10 mouse cellular contexts compared by ENCODE assay signal in the genomic region with DNA sequence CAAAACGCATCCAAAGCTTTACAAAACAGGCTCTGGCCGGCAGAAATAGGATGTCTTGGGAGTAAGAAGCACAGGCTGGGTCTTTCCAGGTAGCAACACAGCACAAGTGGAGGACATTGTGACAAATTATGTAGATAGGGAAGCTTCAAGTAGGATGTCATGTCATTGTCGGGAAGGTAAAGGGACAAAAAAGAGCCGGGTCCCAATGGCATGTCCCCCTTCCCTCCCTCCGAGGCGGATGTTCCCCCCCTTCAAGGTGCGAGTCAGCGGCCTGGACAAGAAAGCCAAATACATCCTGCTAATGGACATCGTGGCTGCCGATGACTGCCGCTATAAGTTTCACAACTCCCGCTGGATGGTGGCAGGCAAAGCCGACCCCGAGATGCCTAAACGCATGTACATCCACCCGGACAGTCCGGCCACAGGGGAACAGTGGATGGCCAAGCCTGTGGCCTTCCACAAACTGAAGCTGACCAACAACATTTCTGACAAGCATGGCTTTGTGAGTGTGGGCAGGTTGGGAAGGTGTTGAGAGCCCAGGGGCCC. TPM values are rescaled to one million over a fixed set of nuclear protein-coding genes. Genes with fewer than 3 reads are reported as not detected.
A peak's percentile ranks its signal among the peaks of the same experiment; 100 is the strongest.
DNase-seq lines count a peak whose midpoint lies in the region; ATAC-seq and TF ChIP-seq lines count a peak whose summit lies in the region.
"Had no signal": no experiment of that assay in that cellular context is flagged by ENCODE, and none has a peak within 500 bp of the region (broad histone marks: within the 10 kb centered on the region; RNA-seq: fewer than 3 reads in every experiment).

No protein-coding gene starts in this region.

- ATAC-seq in forebrain, embryonic 14.5 days = no peak
- no peak for ATAC-seq in midbrain, postnatal 0 days (ENCODE audit: low FRiP score)
- ATAC-seq in midbrain, embryonic 13.5 days = no peak
- no peak for ATAC-seq in stomach, embryonic 15.5 days (ENCODE audit: insufficient read depth, low FRiP score, low read depth)

- H3K36me3 ChIP-seq in forebrain, embryonic 10.5 days (replicated peaks) = peaks cover 7% of the 10 kb centered on the region; the same call in 1 of the 2 replicates
- no peaks in the 10 kb centered on the region for H3K36me3 ChIP-seq in forebrain, embryonic 14.5 days (ENCODE audit: control insufficient read depth, insufficient read depth, low read length)
- no peaks in the 10 kb centered on the region for H3K36me3 ChIP-seq in midbrain, postnatal 0 days (ENCODE audit: insufficient read depth, low read length)
- no peaks in the 10 kb centered on the region for H3K36me3 ChIP-seq in midbrain, embryonic 13.5 days
- peaks cover 20% of the 10 kb centered on the region for H3K36me3 ChIP-seq in limb, embryonic 10.5 days
- no peaks in the 10 kb centered on the region for H3K36me3 ChIP-seq in stomach, embryonic 15.5 days

- peaks cover 100% of the 10 kb centered on the region for H3K27me3 ChIP-seq in forebrain, embryonic 10.5 days (ENCODE audit: poor library complexity, severe bottlenecking)
- peaks cover 82% of the 10 kb centered on the region for H3K27me3 ChIP-seq in forebrain, embryonic 14.5 days (replicated peaks; ENCODE audit: control insufficient read depth, insufficient read depth, low read length)
- peaks cover 83% of the 10 kb centered on the region for H3K27me3 ChIP-seq in midbrain, postnatal 0 days (ENCODE audit: insufficient read depth, low read length)
- H3K27me3 ChIP-seq in midbrain, embryonic 13.5 days = peaks cover 98% of the 10 kb centered on the region
- H3K27me3 ChIP-seq in limb, embryonic 10.5 days (ENCODE audit: low read depth, poor library complexity, severe bottlenecking) = peaks cover 97% of the 10 kb centered on the region
- H3K27me3 ChIP-seq in stomach, embryonic 15.5 days (replicated peaks) = peaks cover 74% of the 10 kb centered on the region

- H3K9ac ChIP-seq in forebrain, embryonic 14.5 days (ENCODE audit: low read length) = no peak overlapping the region
- no peak overlapping the region for H3K9ac ChIP-seq in midbrain, postnatal 0 days (replicated peaks; ENCODE audit: low read length, poor library complexity, severe bottlenecking)
- no peak overlapping the region for H3K9ac ChIP-seq in midbrain, embryonic 13.5 days (replicated peaks)
- peak overlapping the region; percentile 13; the same call in 1 of the 2 replicates for H3K9ac ChIP-seq in stomach, embryonic 15.5 days

- no peaks in the 10 kb centered on the region for H3K9me3 ChIP-seq in forebrain, embryonic 10.5 days
- no peaks in the 10 kb centered on the region for H3K9me3 ChIP-seq in forebrain, embryonic 14.5 days (replicated peaks; ENCODE audit: control insufficient read depth, low read length)
- no peaks in the 10 kb centered on the region for H3K9me3 ChIP-seq in midbrain, postnatal 0 days (ENCODE audit: low read length)
- H3K9me3 ChIP-seq in midbrain, embryonic 13.5 days = no peaks in the 10 kb centered on the region
- H3K9me3 ChIP-seq in limb, embryonic 10.5 days (replicated peaks) = no peaks in the 10 kb centered on the region
- H3K9me3 ChIP-seq in stomach, embryonic 15.5 days = no peaks in the 10 kb centered on the region

- DNase-seq in forebrain, embryonic 10.5 days (ENCODE audit: extremely low spot score, low spot score) = peak; percentile 52
- DNase-seq in forebrain, embryonic 14.5 days (ENCODE audit: low spot score) = no peak
- DNase-seq in midbrain, postnatal 0 days (ENCODE audit: low spot score) = no peak
- DNase-seq in limb, embryonic 10.5 days (ENCODE audit: low spot score) = no peak
- no peak for DNase-seq in cerebellum, adult 8-10 months
- no peak for DNase-seq in right cerebral cortex, postnatal 25 days

- no peak overlapping the region for H3K4me2 ChIP-seq in forebrain, embryonic 14.5 days (ENCODE audit: low read length)
- no peak overlapping the region for H3K4me2 ChIP-seq in midbrain, postnatal 0 days (ENCODE audit: low read depth, low read length, poor library complexity, severe bottlenecking)
- no peak overlapping the region for H3K4me2 ChIP-seq in midbrain, embryonic 13.5 days (replicated peaks)
- peak overlapping the region; percentile 95 for H3K4me2 ChIP-seq in stomach, embryonic 15.5 days

- TF ChIP-seq CTCF in midbrain, postnatal 0 days (IDR thresholded peaks at IDR 0.05) = no peak

- 2% methylated on average over 17 of the region's 17 CpGs for WGBS in forebrain, embryonic 10.5 days
- WGBS in forebrain, embryonic 14.5 days = 3% methylated on average over 17 of the region's 17 CpGs
- 7% methylated on average over 17 of the region's 17 CpGs for WGBS in midbrain, postnatal 0 days
- 3% methylated on average over 17 of the region's 17 CpGs for WGBS in midbrain, embryonic 13.5 days
- 2% methylated on average over 17 of the region's 17 CpGs for WGBS in limb, embryonic 10.5 days
- WGBS in stomach, embryonic 15.5 days = 25% methylated on average over 17 of the region's 17 CpGs

- H3K27ac ChIP-seq in forebrain, embryonic 10.5 days = peak overlapping the region; percentile 82; the same call in 1 of the 2 replicates
- no peak overlapping the region for H3K27ac ChIP-seq in forebrain, embryonic 14.5 days (ENCODE audit: low read depth, low read length)
- H3K27ac ChIP-seq in midbrain, postnatal 0 days (ENCODE audit: low read depth, low read length) = no peak overlapping the region
- no peak overlapping the region for H3K27ac ChIP-seq in midbrain, embryonic 13.5 days
- H3K27ac ChIP-seq in limb, embryonic 10.5 days = peak overlapping the region; percentile 90
- H3K27ac ChIP-seq in stomach, embryonic 15.5 days = no peak overlapping the region

- H3K4me3 ChIP-seq in forebrain, embryonic 10.5 days = peak overlapping the region; percentile 55
- no peak overlapping the region for H3K4me3 ChIP-seq in forebrain, embryonic 14.5 days (ENCODE audit: low read depth, low read length)
- H3K4me3 ChIP-seq in midbrain, postnatal 0 days (ENCODE audit: low read depth, low read length) = peak overlapping the region; percentile 16; the same call in 1 of the 2 replicates
- no peak overlapping the region for H3K4me3 ChIP-seq in midbrain, embryonic 13.5 days (replicated peaks)
- H3K4me3 ChIP-seq in limb, embryonic 10.5 days = peak overlapping the region; percentile 70
- peak overlapping the region; percentile 60 for H3K4me3 ChIP-seq in stomach, embryonic 15.5 days (replicated peaks)
- H3K4me3 ChIP-seq: erythroblast, embryonic 14.5 days had no signal

- peaks cover 59% of the 10 kb centered on the region for H3K4me1 ChIP-seq in forebrain, embryonic 10.5 days
- peaks cover 13% of the 10 kb centered on the region for H3K4me1 ChIP-seq in forebrain, embryonic 14.5 days (ENCODE audit: control insufficient read depth, insufficient read depth, low read length)
- no peaks in the 10 kb centered on the region for H3K4me1 ChIP-seq in midbrain, postnatal 0 days (ENCODE audit: insufficient read depth, low read length)
- H3K4me1 ChIP-seq in midbrain, embryonic 13.5 days (replicated peaks) = peaks cover 37% of the 10 kb centered on the region
- peaks cover 75% of the 10 kb centered on the region for H3K4me1 ChIP-seq in limb, embryonic 10.5 days
- peaks cover 36% of the 10 kb centered on the region for H3K4me1 ChIP-seq in stomach, embryonic 15.5 days

RNA-seq across cellular contexts. Expression of a gene that starts 2.1 kb away (rescaled TPM):
- 2.5 and 3.2 TPM in 2 replicates for polyA plus RNA-seq in forebrain, embryonic 10.5 days (2016; fragmentation: Nextera tagmentation; extraction: Ambion mirVana)
- polyA plus RNA-seq in forebrain, embryonic 14.5 days (2014; fragmentation: Nextera tagmentation; extraction: Ambion mirVana) = 0.48 and 0.64 TPM in 2 replicates
- total RNA-seq in midbrain, postnatal 0 days (2014; rRNA removed) = 3.9 and 4.4 TPM in 2 replicates
- 0.32 and 0.42 TPM in 2 replicates for polyA plus RNA-seq in midbrain, postnatal 0 days (2015; fragmentation: Nextera tagmentation; extraction: Ambion mirVana)
- 0.44 and 0.57 TPM in 2 replicates for polyA plus RNA-seq in midbrain, embryonic 13.5 days (2015; fragmentation: Nextera tagmentation; extraction: Ambion mirVana)
- polyA plus RNA-seq in limb, embryonic 10.5 days (2016; fragmentation: Nextera tagmentation; extraction: Ambion mirVana) = 4.0 and 5.3 TPM in 2 replicates
- 6.0 and 6.6 TPM in 2 replicates for polyA plus RNA-seq in stomach, embryonic 15.5 days (2015; fragmentation: Nextera tagmentation; extraction: Ambion mirVana)

RNA-seq across cellular contexts. Expression of a gene that starts 15.7 kb away (rescaled TPM):
- polyA plus RNA-seq in forebrain, embryonic 10.5 days (2016; fragmentation: Nextera tagmentation; extraction: Ambion mirVana) = not detected in 2 replicates
- polyA plus RNA-seq in forebrain, embryonic 14.5 days (2014; fragmentation: Nextera tagmentation; extraction: Ambion mirVana) = not detected in 2 replicates
- total RNA-seq in midbrain, postnatal 0 days (2014; rRNA removed) = not detected in 2 replicates
- not detected in 2 replicates for polyA plus RNA-seq in midbrain, postnatal 0 days (2015; fragmentation: Nextera tagmentation; extraction: Ambion mirVana)
- not detected in 2 replicates for polyA plus RNA-seq in midbrain, embryonic 13.5 days (2015; fragmentation: Nextera tagmentation; extraction: Ambion mirVana)
- not detected in 2 replicates for polyA plus RNA-seq in limb, embryonic 10.5 days (2016; fragmentation: Nextera tagmentation; extraction: Ambion mirVana)
- not detected in 2 replicates for polyA plus RNA-seq in stomach, embryonic 15.5 days (2015; fragmentation: Nextera tagmentation; extraction: Ambion mirVana)
- polyA plus RNA-seq: C2C12; erythroblast, embryonic 14.5 days had no signal

RNA-seq across cellular contexts. Expression of a gene that starts 51.8 kb away (rescaled TPM):
- polyA plus RNA-seq in forebrain, embryonic 10.5 days (2016; fragmentation: Nextera tagmentation; extraction: Ambion mirVana) = 0.25 and 0.30 TPM in 2 replicates
- 0.11 and 0.13 TPM in 2 replicates for polyA plus RNA-seq in forebrain, embryonic 14.5 days (2014; fragmentation: Nextera tagmentation; extraction: Ambion mirVana)
- 0.05 and 0.27 TPM in 2 replicates for total RNA-seq in midbrain, postnatal 0 days (2014; rRNA removed)
- polyA plus RNA-seq in midbrain, postnatal 0 days (2015; fragmentation: Nextera tagmentation; extraction: Ambion mirVana) = 0.20 and 0.37 TPM in 2 replicates
- 0.20 and 0.26 TPM in 2 replicates for polyA plus RNA-seq in midbrain, embryonic 13.5 days (2015; fragmentation: Nextera tagmentation; extraction: Ambion mirVana)
- 23.5 and 49.0 TPM in 2 replicates for polyA plus RNA-seq in limb, embryonic 10.5 days (2016; fragmentation: Nextera tagmentation; extraction: Ambion mirVana)
- polyA plus RNA-seq in stomach, embryonic 15.5 days (2015; fragmentation: Nextera tagmentation; extraction: Ambion mirVana) = 0.28 and 0.30 TPM in 2 replicates
- polyA plus RNA-seq: erythroblast, embryonic 14.5 days had no signal

Comparison
In these comparisons a context has a peak if more than half of its experiments do, and no peak if none do; other contexts are left out.
1. H3K27ac ChIP-seq: peak in forebrain, embryonic 10.5 days (single experiment) and limb, embryonic 10.5 days (single experiment); none in forebrain, embryonic 14.5 days (single experiment), midbrain, postnatal 0 days (single experiment), midbrain, embryonic 13.5 days (single experiment) and stomach, embryonic 15.5 days (single experiment).
2. H3K4me3 ChIP-seq: peak in forebrain, embryonic 10.5 days (single experiment), midbrain, postnatal 0 days (single experiment), limb, embryonic 10.5 days (single experiment) and stomach, embryonic 15.5 days (single experiment); none in forebrain, embryonic 14.5 days (single experiment) and midbrain, embryonic 13.5 days (single experiment).
3. RNA of a gene that starts 51.8 kb away (polyA plus RNA-seq): 23.5 to 49.0 TPM in limb, embryonic 10.5 days; 0.25 to 0.30 TPM in forebrain, embryonic 10.5 days, 0.28 to 0.30 TPM in stomach, embryonic 15.5 days, 0.20 to 0.26 TPM in midbrain, embryonic 13.5 days, 0.20 to 0.37 TPM in midbrain, postnatal 0 days and 0.11 to 0.13 TPM in forebrain, embryonic 14.5 days; every median in the first group is over 10 times any median in the second.